Mouse (Mus musculus): ENCODE measurements around the gene Zbtb12. TPM values are rescaled to one million over a fixed set of nuclear protein-coding genes. Genes with fewer than 3 reads are reported as not detected.

The Zbtb12 gene
- total and polyA plus RNA-seq, 3 experiments = 7.6 to 24.3 TPM; not detected in 1

- Histone ChIP-seq H3K4me1 (ENCODE audit: control insufficient read depth in 1 of 2, insufficient read depth in 2 of 2, low read length in 2 of 2) (peaks cover 5 to 14% of the 10 kb centered on the region in 2 experiments), H3K9ac (ENCODE audit: control insufficient read depth, low read depth, low read length, poor library complexity, severe bottlenecking) (no peak overlapping the region), H3K4me3 (ENCODE audit: control insufficient read depth in 1 of 2, insufficient read depth in 1 of 2, low read depth in 2 of 2, low read length in 2 of 2) (no peak overlapping the region), H3K79me2 (ENCODE audit: control insufficient read depth, insufficient read depth, low read length, poor library complexity) (peaks cover 5% of the 10 kb centered on the region; the same call in 1 of the 2 replicates), H3K27ac (ENCODE audit: control insufficient read depth, low read depth, low read length) (no peak overlapping the region), H3K27me3 (ENCODE audit: control insufficient read depth in 1 of 2, insufficient read depth in 2 of 2, low read length in 2 of 2) (no peaks in the 10 kb centered on the region), H3K36me3 (ENCODE audit: control insufficient read depth in 1 of 2, insufficient read depth in 2 of 2, low read length in 2 of 2) (peaks cover 0 to 6% of the 10 kb centered on the region in 2 experiments; a peak in 2 of 4 replicates), H3K9me3 (replicated peaks; ENCODE audit: insufficient read depth, low read length) (no peaks in the 10 kb centered on the region)
- DNase-seq (ENCODE audit: low read depth, low spot score) = no peak
- TF ChIP-seq HCFC1 (IDR thresholded peaks at IDR 0.05; ENCODE audit: low read depth, low read length) (no peak), CHD1 (IDR thresholded peaks at IDR 0.05; ENCODE audit: low read depth, low read length) (no peak), CHD2 (IDR thresholded peaks at IDR 0.05; ENCODE audit: low read length) (no peak), BHLHE40 (IDR thresholded peaks at IDR 0.05; ENCODE audit: borderline replicate concordance, low read depth, low read length) (no peak), GATA1 (IDR thresholded peaks at IDR 0.05; ENCODE audit: low read depth, low read length) (no peak), SMC3 (IDR thresholded peaks at IDR 0.05; ENCODE audit: low read depth, low read length) (no peak), NELFE (IDR thresholded peaks at IDR 0.05; ENCODE audit: low read depth, low read length) (no peak), ZNF384 (IDR thresholded peaks at IDR 0.05; ENCODE audit: low read depth, low read length) (no peak)
Observed at GRCm38 (mm10) chr17:34928841-34929240, 49.6 kb downstream of the Zbtb12 start.

DNA sequence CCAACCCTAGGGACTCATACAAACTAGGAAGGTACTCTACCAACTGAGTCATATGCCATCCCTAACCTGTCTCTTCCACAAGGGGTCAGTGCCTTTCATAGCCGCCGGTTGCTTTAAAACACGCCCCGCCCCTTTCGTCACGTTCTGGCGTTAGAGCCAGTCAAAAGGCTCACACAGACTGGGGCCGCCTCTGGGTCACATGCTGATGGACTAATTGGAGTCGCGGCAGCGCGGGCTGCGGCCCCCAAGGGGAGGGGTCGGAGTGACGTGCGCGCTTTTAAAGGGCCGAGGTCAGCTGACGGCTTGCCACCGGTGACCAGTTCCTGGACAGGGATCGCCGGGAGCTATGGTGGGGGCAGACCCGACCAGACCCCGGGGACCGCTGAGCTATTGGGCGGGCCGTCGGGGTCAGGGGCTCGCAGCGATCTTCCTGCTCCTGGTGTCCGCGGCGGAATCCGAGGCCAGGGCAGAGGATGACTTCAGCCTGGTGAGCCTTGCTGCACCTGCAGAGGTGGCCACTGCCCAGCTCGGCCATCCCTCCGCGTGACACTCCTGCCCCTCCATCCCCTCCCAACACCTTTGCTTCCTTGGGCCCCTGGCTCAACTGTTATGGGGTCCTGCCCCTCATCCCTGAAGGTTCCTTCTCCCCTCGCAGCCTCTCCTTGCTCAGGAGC is 51.9 kb downstream of the Zbtb12 start, which contains the start of gene Neu1:
TSS of gene Neu1 (plus strand) at position 193 of the 674 bp plus-strand sequence.
- Histone ChIP-seq H3K27ac (ENCODE audit: control insufficient read depth, low read depth, low read length) (peak within 1 kb of the TSS; percentile 68), H3K27me3 (ENCODE audit: control insufficient read depth in 1 of 2, insufficient read depth in 2 of 2, low read length in 2 of 2) (no peaks in the 10 kb centered on the region), H3K9me3 (replicated peaks; ENCODE audit: insufficient read depth, low read length) (no peaks in the 10 kb centered on the region), H3K4me3 (ENCODE audit: control insufficient read depth in 1 of 2, insufficient read depth in 1 of 2, low read depth in 2 of 2, low read length in 2 of 2) (peak within 1 kb of the TSS; percentile 70 to 84), H3K36me3 (ENCODE audit: control insufficient read depth in 1 of 2, insufficient read depth in 2 of 2, low read length in 2 of 2) (peaks cover 0 to 6% of the 10 kb centered on the region in 2 experiments; a peak in 2 of 4 replicates), H3K9ac (ENCODE audit: control insufficient read depth, low read depth, low read length, poor library complexity, severe bottlenecking) (peak within 1 kb of the TSS; percentile 68), H3K4me1 (ENCODE audit: control insufficient read depth in 1 of 2, insufficient read depth in 2 of 2, low read length in 2 of 2) (peaks cover 5 to 14% of the 10 kb centered on the region in 2 experiments), H3K79me2 (ENCODE audit: control insufficient read depth, insufficient read depth, low read length, poor library complexity) (peaks cover 5% of the 10 kb centered on the region; the same call in 1 of the 2 replicates)
- DNase-seq (ENCODE audit: low read depth, low spot score) = peak; percentile 99
- peak; percentile 91 for TF ChIP-seq SIN3A (IDR thresholded peaks at IDR 0.05; ENCODE audit: low read length)
- TF ChIP-seq NELFE (IDR thresholded peaks at IDR 0.05; ENCODE audit: low read depth, low read length) = peak; percentile 60
- no peak for TF ChIP-seq CHD2 (IDR thresholded peaks at IDR 0.05; ENCODE audit: low read length)
- no peak for TF ChIP-seq ZKSCAN1 (IDR thresholded peaks at IDR 0.05; ENCODE audit: low read depth, low read length)
- no peak for TF ChIP-seq MYB (IDR thresholded peaks at IDR 0.05; ENCODE audit: low read depth, low read length)
- TF ChIP-seq ZC3H11A (IDR thresholded peaks at IDR 0.05; ENCODE audit: low read depth, low read length) = 0 out of 2 replicates have a peak, but pooled peaks have one; percentile 22
- TF ChIP-seq HCFC1 (IDR thresholded peaks at IDR 0.05; ENCODE audit: low read depth, low read length) = peak; percentile 78; the same call in 1 of the 2 replicates
- no peak for TF ChIP-seq GATA1 (IDR thresholded peaks at IDR 0.05; ENCODE audit: low read depth, low read length)
- TF ChIP-seq GABPA (IDR thresholded peaks at IDR 0.05; ENCODE audit: low read depth, low read length) = no peak
- TF ChIP-seq KAT2A (conservative IDR thresholded peaks at IDR 0.05; ENCODE audit: low read depth, low read length) = no peak; the same call in 1 of the 2 replicates
- 0 out of 2 replicates have a peak, but pooled peaks have one; percentile 20 for TF ChIP-seq UBTF (IDR thresholded peaks at IDR 0.05; ENCODE audit: borderline replicate concordance, insufficient read depth, low read depth, low read length)
- TF ChIP-seq RAD21 (IDR thresholded peaks at IDR 0.05; ENCODE audit: low read depth, low read length) = peak; percentile 37
- TF ChIP-seq USF2 (IDR thresholded peaks at IDR 0.05; ENCODE audit: borderline replicate concordance in 1 of 2, insufficient read depth in 1 of 2, low read depth in 1 of 2, low read length in 2 of 2) = peak in 1 of 2 experiments; percentile 72; a peak in 2 of 4 replicates
- TF ChIP-seq TAL1 (IDR thresholded peaks at IDR 0.05; ENCODE audit: low read length) = no peak
- no peak for TF ChIP-seq POLR2AphosphoS5 (IDR thresholded peaks at IDR 0.05; ENCODE audit: borderline replicate concordance, low read depth, low read length)
- no peak for TF ChIP-seq MEF2A (IDR thresholded peaks at IDR 0.05; ENCODE audit: extremely low read depth, insufficient replicate concordance, low read depth, low read length, poor library complexity, severe bottlenecking)
- 0 out of 2 replicates have a peak, but pooled peaks have one; percentile 21 for TF ChIP-seq NRF1 (IDR thresholded peaks at IDR 0.05; ENCODE audit: insufficient read depth, low read depth, low read length, poor library complexity, severe bottlenecking)
- TF ChIP-seq ZNF384 (IDR thresholded peaks at IDR 0.05; ENCODE audit: low read depth, low read length) = no peak
- TF ChIP-seq MXI1 (IDR thresholded peaks at IDR 0.05; ENCODE audit: low read depth, low read length) = peak; percentile 81
- TF ChIP-seq CTCF (IDR thresholded peaks at IDR 0.05 in 2 of 3, conservative IDR thresholded peaks at IDR 0.05 in 1 of 3; ENCODE audit: control insufficient read depth in 1 of 3, insufficient read depth in 1 of 3, low read depth in 2 of 3, low read length in 3 of 3, poor library complexity in 1 of 3, severe bottlenecking in 1 of 3) = peak; percentile 57 to 76 (median 62)
- TF ChIP-seq RCOR1 (IDR thresholded peaks at IDR 0.05; ENCODE audit: low read depth, low read length) = no peak
- TF ChIP-seq MAX (IDR thresholded peaks at IDR 0.05; ENCODE audit: low read length) = peak; percentile 75; the same call in 1 of the 2 replicates
- TF ChIP-seq MAZ (IDR thresholded peaks at IDR 0.05; ENCODE audit: low read depth, low read length) = peak; percentile 89
- TF ChIP-seq ELF1 (IDR thresholded peaks at IDR 0.05; ENCODE audit: low read depth, low read length) = peak; percentile 11; the same call in 1 of the 2 replicates
- TF ChIP-seq MAFK (IDR thresholded peaks at IDR 0.05; ENCODE audit: borderline replicate concordance, low read depth, low read length) = no peak
